Mouse (Mus musculus) thymus, adult 2 months (tissue): ENCODE measurements around the gene Tsacc. TPM values are rescaled to one million over a fixed set of nuclear protein-coding genes. Genes with fewer than 3 reads are reported as not detected.
"Not testable (repeated sequence)": the region's sequence is repeated elsewhere in the genome, so short reads cannot be mapped to it uniquely, and the experiment has no call there.

Experiments
- DNase-seq: peaks from one replicate; pipeline ENCODE4 v3.0.0; 2021
- H3K27ac ChIP-seq: fragments of 200-500 bp; 2 replicates; pipeline ENCODE4 v1.5.1; 2012; ENCODE audit warnings: low read length, control low read depth; ENCODE audit not compliant: control insufficient read depth, insufficient read depth
- H3K27me3 ChIP-seq: fragments of 200-500 bp; 2 replicates; pipeline ENCODE4 v1.6.1; 2012; ENCODE audit warnings: mild to moderate bottlenecking, low read length, moderate library complexity, mixed read lengths; ENCODE audit not compliant: control insufficient read depth, insufficient read depth
- H3K36me3 ChIP-seq: fragments of 200-500 bp; 2 replicates; pipeline ENCODE4 v1.6.1; 2012; ENCODE audit warnings: mild to moderate bottlenecking, low read length, moderate library complexity; ENCODE audit not compliant: control insufficient read depth, insufficient read depth
- H3K4me1 ChIP-seq: fragments of 200-500 bp; replicated peaks from 2 replicates; pipeline ENCODE4 v1.6.1; 2012; ENCODE audit warnings: low read length; ENCODE audit not compliant: control insufficient read depth, insufficient read depth
- H3K4me3 ChIP-seq: fragments of 200-500 bp; 2 replicates; pipeline ENCODE4 v1.5.1; 2012; ENCODE audit warnings: mild to moderate bottlenecking, low read length, control low read depth, moderate library complexity; ENCODE audit not compliant: control insufficient read depth, insufficient read depth
- CTCF ChIP-seq: fragments of 200-500 bp; IDR thresholded peaks from 2 replicates; pipeline ENCODE4 v1.5.1; 2012; ENCODE audit warnings: mild to moderate bottlenecking, control low read depth, low read length, moderate library complexity, borderline replicate concordance; ENCODE audit not compliant: control insufficient read depth, poor library complexity, insufficient read depth; ENCODE audit errors: extremely low read depth
- POLR2A ChIP-seq: fragments of 200-500 bp; IDR thresholded peaks from 2 replicates; pipeline ENCODE4 v1.6.1; 2012; ENCODE audit warnings: mild to moderate bottlenecking, low read length, control low read depth, moderate library complexity; ENCODE audit not compliant: control insufficient read depth, poor library complexity, insufficient read depth; ENCODE audit errors: extremely low read depth
- WGBS: fragments of 180-500 bp; shearing (Covaris S2); methylation state at CpG from one replicate; pipeline ENCODE4 v1.1.7; 2018; 5-methylcytosine and 5-hydroxymethylcytosine counted together
- polyA plus RNA-seq: library from polyadenylated mRNA; depleted of rRNA; stranded (reverse); fragments of >200 nt; gene quantifications from 2 replicates; pipeline ENCODE4 v1.2.3, GENCODE M21; 2012

The Tsacc gene
- polyA plus RNA-seq, 1 experiment: 3.3 TPM

DNA sequence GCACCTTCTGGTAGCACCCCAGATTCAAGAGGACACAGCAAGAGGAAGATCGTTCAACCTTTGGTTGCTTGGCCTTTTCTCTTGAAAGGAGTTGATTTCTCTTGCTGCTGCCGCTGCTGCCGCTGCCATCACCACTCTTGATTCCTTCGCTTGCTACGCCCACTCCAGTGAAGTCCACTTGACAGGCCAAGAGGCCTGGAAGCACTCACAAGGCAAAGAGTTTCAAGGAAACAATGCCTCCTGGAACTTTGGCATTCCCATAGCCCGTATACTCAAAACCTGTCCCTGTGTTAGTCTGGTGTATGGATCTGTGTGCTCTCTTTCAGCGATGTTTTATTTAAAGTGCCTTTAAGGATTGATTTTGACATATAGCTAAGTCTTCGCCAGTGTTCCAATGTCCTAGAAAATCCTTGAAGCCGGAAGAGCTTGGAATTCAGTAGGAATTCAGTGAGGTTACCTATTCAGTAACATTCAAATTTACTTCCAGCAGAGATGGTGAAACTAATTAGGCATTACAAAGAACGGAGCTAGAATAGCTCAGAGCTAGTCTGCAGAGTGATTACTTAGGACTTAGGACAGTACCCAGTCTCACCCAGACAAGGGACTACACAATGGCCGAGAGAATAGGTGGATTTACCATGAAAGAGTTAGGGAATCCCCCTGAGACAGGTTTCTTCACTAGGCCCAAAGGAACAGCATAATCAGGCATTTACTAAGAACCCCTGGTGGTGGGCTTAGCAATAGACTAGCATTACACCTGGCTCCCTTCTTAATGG lies 15.5 kb downstream of the Tsacc start:
- WGBS: 89% methylated on average over 11 of the region's 11 CpGs
- not testable (repeated sequence) for H3K4me1 ChIP-seq, H3K36me3 ChIP-seq, H3K27me3 ChIP-seq, DNase-seq, H3K27ac ChIP-seq, H3K4me3 ChIP-seq

DNA sequence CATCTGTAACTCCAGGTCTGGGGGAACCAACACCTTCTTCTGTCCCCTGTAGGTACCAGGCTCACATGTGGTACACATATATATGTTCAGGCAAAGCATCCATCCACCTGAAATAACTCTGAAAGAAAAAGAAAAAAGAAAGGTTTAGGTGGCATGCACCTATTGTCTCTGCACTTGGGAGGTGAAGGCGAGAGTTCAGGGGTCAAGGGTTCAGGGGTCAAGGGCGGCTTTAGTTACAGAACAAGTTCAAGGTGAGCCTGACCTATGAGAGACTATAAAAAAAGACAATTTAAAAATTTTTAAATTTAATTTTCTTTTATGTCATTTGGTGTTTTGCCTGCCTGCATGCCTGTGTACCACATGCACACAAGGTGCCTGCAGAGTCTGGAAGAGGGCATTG lies 16.8 kb downstream of the Tsacc start:
- Histone ChIP-seq H3K36me3 (no peaks in the 10 kb centered on the region), H3K4me1 (no peaks in the 10 kb centered on the region), H3K4me3 (no peak overlapping the region), H3K27me3 (no peaks in the 10 kb centered on the region), H3K27ac (no peak overlapping the region)
- TF ChIP-seq CTCF (no peak), POLR2A (no peak)
- no peak for DNase-seq
- WGBS: 100% methylated on average over 2 of the region's 2 CpGs

DNA sequence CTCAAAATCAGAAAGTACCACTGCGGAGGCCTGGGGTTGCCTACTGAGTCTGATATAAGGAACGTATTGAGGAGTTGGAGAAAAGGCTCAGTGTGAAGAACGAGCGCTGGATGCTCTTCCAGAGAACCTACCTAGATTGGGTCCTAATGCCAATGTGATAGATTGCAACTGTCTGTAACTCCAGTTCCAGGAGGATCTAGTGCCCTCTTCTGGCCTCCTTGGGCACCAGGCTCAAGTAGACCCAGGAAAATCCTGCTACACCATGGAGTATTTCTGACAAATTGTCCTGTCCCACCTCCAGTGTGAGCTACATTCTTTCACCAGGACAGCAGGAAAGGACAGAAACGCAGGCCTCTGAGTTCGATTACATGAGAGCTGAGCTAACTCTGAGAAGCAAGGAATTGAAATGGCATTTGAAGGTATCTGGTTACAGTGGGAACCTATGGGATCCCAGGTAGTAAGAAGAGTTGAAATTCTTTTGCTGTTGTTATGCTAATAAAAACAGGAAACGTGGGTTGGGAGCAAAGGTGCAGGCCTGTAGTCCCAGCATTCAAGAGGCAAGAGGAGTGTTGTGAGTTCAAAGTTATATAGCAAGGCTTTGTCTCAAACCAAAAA lies 20.2 kb downstream of the Tsacc start:
- H3K27ac ChIP-seq: no peak overlapping the region
- WGBS: 66% methylated on average over 7 of the region's 7 CpGs
- H3K27me3 ChIP-seq: no peaks in the 10 kb centered on the region
- H3K4me1 ChIP-seq: no peaks in the 10 kb centered on the region
- DNase-seq: no peak
- TF ChIP-seq CTCF: no peak
- no peak for TF ChIP-seq POLR2A
- no peak overlapping the region for H3K4me3 ChIP-seq
- H3K36me3 ChIP-seq: no peaks in the 10 kb centered on the region

DNA sequence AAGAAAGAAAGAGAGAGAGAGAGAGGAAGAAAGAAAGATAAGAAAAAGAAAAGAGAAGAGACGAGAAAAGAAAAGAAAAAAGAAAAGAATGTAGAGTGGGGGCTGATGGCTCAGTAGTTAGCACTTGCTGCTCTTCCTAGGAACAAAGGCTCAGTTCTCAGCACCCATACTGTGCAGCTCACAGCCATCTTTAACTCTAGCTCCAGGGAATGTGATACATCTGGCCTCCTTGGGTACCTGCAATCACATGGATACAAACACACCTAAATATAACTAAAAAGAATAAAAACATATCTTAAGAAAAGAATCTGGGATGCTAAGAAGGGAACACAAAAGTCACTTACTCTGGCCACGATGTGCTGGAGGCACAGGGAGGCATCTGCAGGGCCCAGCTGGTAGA lies 20.7 kb downstream of the Tsacc start:
- WGBS: 80% methylated on average over 2 of the region's 2 CpGs
- Histone ChIP-seq H3K4me3 (no peak overlapping the region), H3K36me3 (no peaks in the 10 kb centered on the region), H3K27ac (no peak overlapping the region), H3K27me3 (no peaks in the 10 kb centered on the region), H3K4me1 (no peaks in the 10 kb centered on the region)
- DNase-seq: no peak
- TF ChIP-seq CTCF: no peak
- no peak for TF ChIP-seq POLR2A

DNA sequence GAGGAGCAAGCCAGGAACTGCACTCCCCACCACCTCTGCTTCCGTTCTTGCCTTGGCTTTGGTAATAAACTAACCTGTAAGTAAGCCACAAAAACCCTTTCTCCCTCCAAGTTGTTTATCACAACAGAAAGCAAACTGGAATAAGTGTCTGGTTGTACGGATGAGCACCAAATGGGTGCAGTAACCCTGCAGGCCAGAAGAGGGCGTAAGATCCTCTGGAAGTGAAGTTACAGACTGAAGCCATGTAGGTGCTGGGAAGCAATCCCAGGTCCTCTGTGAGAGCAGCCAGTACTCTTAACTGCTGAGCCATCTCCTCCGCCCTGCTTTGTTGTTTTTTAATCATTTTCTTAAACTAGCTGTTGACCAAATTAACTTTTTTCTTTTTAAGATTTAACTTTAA lies 22.8 kb downstream of the Tsacc start:
- WGBS: 93% methylated on average over 4 of the region's 4 CpGs
- no peak overlapping the region for H3K4me3 ChIP-seq
- no peaks in the 10 kb centered on the region for H3K36me3 ChIP-seq
- no peak for DNase-seq
- no peak for TF ChIP-seq CTCF
- no peak for TF ChIP-seq POLR2A
- H3K27ac ChIP-seq: no peak overlapping the region
- H3K27me3 ChIP-seq: no peaks in the 10 kb centered on the region
- no peaks in the 10 kb centered on the region for H3K4me1 ChIP-seq

DNA sequence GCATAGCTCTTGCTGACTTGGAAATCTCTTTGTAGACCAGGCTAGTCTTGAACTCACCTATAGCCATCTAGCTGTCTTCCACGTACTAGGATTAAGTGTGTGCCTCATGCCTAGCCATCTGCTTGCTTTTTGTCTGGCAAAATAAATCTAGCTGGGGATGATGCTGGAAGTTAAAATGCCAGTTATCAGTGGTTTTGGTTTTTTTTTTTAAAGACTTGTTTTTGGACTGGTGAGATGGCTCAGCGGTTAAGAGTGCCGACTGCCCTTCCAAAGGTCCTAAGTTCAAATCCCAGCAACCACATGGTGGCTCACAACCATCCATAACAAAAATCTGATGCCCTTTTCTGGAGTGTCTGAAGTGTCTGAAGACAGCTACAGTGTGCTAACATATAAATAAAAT lies 24.9 kb downstream of the Tsacc start:
- no peaks in the 10 kb centered on the region for H3K36me3 ChIP-seq
- H3K4me1 ChIP-seq: no peaks in the 10 kb centered on the region
- no peak overlapping the region for H3K4me3 ChIP-seq
- DNase-seq: no peak
- 95% methylated on average over 3 of the region's 3 CpGs for WGBS
- H3K27me3 ChIP-seq: no peaks in the 10 kb centered on the region
- H3K27ac ChIP-seq: no peak overlapping the region
- TF ChIP-seq POLR2A (no peak), CTCF (no peak)

DNA sequence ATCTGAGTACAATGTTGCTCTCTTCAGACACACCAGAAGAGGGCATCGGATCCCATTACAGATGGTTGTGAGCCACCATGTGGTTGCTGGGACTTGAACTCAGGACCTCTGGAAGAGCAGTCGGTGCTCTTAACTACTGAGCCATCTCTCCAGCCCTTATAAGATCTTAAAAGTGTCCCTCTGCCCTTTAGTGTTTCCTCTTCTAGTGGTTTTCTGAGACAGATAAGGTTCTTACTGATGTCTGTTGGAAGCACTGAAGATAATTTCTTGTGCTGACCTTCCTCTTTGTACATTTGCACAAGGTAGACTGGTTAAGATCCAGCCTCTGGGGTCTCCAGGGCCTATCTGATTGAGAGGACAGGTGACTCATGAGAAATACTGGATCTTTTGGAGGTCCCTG lies 25.5 kb downstream of the Tsacc start:
- not testable (repeated sequence) for DNase-seq, H3K27ac ChIP-seq, H3K36me3 ChIP-seq, H3K4me1 ChIP-seq, H3K27me3 ChIP-seq, H3K4me3 ChIP-seq
- 81% methylated on average over 2 of the region's 2 CpGs for WGBS
